Mouse (Mus musculus): ENCODE measurements around the gene Zfp987. TPM values are rescaled to one million over a fixed set of nuclear protein-coding genes. Genes with fewer than 3 reads are reported as not detected.
"Not testable (repeated sequence)": the region's sequence is repeated elsewhere in the genome, so short reads cannot be mapped to it uniquely, and the experiment has no call there.

The Zfp987 gene
- under 1 TPM in 1 of 2 experiments, not detected in 1; 0.20 TPM for total RNA-seq (2021)

- DNase-seq; intact Hi-C loops (cut with DNase I): not testable (repeated sequence)
Observed at GRCm38 (mm10) chr4:146096998-146097397, at the start of gene Zfp987. Gene Zfp987, plus strand, starts transcription at chr4:146097298.

DNA sequence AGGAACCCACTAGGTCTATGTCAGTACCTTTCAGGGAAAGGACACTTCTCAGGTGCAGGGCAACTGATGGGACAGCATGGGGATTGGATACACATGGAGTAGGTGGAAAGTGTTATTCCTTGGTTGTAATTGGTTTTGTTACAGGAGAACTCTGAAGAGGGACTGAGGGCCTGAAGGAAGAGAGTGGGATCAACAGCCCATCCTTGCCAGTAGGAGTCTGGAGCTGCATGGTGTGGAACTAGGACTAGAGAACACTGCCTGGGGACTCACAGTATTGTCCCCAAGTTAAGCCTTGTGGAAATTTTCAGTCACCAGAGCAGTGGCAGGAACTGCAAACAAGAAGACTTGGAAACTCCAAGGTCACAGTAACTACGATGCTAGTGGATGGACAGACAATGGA is 44.6 kb upstream of the Zfp987 start:
- intact Hi-C loops (cut with DNase I); DNase-seq: not testable (repeated sequence)

DNA sequence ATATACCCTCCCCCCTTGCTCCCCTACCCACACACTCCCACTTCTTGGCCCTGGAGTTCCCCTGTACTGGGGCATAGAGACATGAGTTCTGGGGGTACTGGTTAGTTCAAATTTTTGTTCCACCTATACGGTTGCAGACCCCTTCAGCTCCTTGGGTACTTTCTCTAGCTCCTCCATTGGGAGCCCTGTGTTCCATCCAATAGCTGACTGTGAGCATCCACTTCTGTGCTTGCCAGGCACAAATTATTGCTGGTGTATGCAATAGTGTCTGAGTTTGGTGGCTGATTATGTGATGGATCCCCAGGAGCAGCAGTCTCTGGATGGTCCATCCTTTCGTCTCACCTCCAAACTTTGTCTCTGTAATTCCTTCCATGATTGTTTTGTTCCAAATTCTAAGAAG is 43.7 kb upstream of the Zfp987 start:
- not testable (repeated sequence) for DNase-seq

GRCm38 (mm10) chr4:146055335-146055734 is 41.8 kb upstream of the Zfp987 start:
- no peak for DNase-seq
- intact Hi-C loops (cut with DNase I), result no loop called here

More for the DNA sequence above, 43.7 kb upstream of the Zfp987 start:
- intact Hi-C loops (cut with DNase I), result not testable (repeated sequence)

DNA sequence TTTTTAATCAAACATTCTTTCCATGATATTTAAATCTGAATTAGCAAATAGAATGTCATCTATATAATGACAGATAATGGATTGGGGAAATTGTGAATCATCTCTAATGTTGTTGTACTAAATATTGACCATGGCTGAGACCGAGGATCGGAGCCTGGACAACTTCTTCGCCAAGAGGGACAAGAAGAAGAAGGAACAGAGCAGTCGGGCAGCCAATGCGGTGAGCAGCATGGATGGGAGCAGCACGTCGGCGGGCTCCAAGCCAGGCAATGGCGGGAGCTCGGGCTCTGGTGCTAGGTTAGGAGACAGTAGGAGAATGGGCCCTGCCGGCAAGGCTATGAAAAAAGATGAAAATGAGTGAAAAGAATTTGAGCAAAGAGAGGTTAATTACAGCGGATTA is 38.5 kb upstream of the Zfp987 start:
- DNase-seq, result not testable (repeated sequence)

GRCm38 (mm10) chr4:146059078-146059477 is 38.0 kb upstream of the Zfp987 start:
- intact Hi-C loops (cut with DNase I); DNase-seq: not testable (repeated sequence)

More for the DNA sequence above, 38.5 kb upstream of the Zfp987 start:
- intact Hi-C loops (cut with DNase I), result not testable (repeated sequence)

GRCm38 (mm10) chr4:146059974-146060693 is 37.0 kb upstream of the Zfp987 start:
- intact Hi-C loops (cut with DNase I), result not testable (repeated sequence)

DNA sequence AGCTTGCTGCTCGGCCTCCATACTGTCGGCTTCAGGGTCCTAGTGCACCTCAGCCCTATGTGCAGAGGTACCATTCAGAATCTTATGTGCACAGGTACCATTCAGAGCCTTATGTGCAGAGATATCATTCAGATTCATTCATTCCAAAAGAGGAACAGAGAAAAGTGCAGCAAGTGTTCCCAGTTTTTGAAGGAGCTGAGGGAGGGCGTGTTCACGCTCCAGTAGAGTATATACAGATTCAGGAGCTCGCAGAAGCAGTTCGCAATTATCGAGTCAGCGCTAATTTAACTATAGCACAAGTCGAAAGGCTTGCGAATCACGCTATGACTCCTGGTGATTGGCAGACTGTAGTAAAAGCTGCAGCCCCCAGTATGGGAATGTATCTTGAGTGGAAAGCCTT is 36.0 kb upstream of the Zfp987 start:
- DNase-seq; intact Hi-C loops (cut with DNase I): not testable (repeated sequence)

More at GRCm38 (mm10) chr4:146059974-146060693, 37.0 kb upstream of the Zfp987 start:
- DNase-seq, result not testable (repeated sequence)

GRCm38 (mm10) chr4:146062021-146062420 is 35.1 kb upstream of the Zfp987 start:
- intact Hi-C loops (cut with DNase I); DNase-seq: not testable (repeated sequence)

- intact Hi-C loops (cut with DNase I); DNase-seq: not testable (repeated sequence)
Observed at GRCm38 (mm10) chr4:146063001-146063400, 34.1 kb upstream of the Zfp987 start.

DNA sequence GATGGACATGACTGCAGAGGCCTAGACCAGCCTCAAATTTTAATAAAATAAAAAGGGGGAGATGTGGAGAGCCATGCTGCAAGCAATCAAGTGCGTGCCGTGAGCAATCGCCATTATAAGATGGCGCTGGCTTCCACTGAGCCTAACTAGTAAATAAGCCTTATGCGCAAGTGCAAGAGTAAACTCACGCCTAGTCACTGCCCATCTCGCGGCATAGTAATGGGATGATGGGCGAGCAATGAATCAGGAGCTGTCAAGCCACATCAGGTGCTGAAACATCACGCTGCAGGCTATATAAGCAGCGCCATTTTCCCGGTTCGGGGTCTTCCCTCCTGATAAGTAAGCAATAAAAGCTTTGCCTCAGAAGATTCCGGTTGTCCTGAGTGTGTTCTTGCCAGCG is 33.5 kb upstream of the Zfp987 start:
- DNase-seq; intact Hi-C loops (cut with DNase I): not testable (repeated sequence)

DNA sequence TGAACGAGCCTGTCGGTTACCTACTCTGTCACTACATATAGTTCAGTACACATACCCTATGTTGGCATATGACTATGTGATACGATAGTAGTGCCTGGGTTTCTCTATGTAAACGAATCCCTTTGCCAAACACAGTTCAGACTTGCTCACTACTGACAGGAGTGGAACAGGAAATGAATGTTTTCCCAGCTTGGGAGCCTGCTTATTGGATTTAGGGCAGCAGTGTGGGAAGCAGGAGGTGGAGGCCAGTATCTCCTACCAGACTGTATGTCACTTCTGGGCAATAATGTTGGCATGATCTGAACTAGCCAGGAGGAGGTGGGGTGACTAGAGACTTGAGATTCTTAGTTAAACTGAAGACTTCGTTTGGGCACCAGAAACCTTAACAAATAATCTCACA is 32.3 kb upstream of the Zfp987 start:
- intact Hi-C loops (cut with DNase I); DNase-seq: not testable (repeated sequence)

DNA sequence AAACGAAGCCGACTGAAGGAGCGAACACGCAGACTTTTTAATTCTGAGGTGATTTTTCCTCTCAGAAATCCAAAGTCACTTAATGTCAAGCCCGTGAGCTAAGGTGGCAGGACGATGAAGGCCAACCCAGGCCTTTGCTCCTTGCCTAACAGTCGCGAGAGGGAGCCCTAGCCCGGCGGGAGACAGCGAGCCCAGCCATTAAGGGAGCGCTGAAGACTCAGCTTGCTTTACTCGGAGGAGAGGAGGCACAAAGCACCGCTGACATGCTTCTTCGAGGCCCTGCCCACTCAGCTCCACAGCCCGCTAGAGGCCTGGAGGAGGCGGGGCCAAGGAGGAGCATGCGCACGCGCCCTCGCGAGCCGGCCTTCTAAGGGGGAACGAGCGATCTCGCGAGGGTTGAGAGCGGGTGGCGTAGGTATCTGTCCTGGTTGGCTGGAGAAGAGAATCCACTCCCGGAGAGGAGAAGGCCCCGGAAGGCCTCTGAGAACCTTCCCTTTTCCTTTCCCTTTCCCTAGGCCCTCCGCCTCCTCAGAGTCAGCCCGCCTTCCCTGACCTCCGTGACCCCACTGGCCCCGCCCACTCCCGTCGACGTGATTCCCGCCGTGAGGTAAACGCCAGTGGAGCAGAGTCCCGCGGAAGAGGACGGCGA is 30.0 kb upstream of the Zfp987 start:
- intact Hi-C loops (cut with DNase I); DNase-seq: not testable (repeated sequence)

DNA sequence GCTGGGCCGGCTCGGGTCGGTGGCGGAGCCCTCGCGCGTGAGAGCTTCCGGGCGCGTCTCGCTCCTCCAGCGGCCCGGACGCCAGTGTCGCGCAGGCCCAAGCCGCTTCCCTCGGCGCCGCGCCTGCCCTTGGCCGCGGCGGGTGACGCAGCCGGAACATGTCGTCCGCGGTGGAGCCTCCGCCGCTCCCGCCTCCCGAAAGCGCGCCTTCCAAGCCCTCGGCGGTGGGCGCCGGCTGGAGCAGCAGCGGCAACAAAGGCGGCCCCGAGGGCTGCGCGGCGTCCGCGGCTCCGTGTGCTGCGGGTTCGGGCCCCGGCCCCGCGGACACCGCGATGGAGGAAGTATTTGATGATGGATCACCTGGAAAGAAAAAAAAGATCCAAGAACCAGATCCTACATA is 29.5 kb upstream of the Zfp987 start:
- DNase-seq; intact Hi-C loops (cut with DNase I): not testable (repeated sequence)

- intact Hi-C loops (cut with DNase I); DNase-seq: not testable (repeated sequence)
Observed at GRCm38 (mm10) chr4:146073264-146073663, 23.8 kb upstream of the Zfp987 start.

- intact Hi-C loops (cut with DNase I); DNase-seq: not testable (repeated sequence)
Observed at GRCm38 (mm10) chr4:146101448-146101847, 4.3 kb downstream of the Zfp987 start.

DNA sequence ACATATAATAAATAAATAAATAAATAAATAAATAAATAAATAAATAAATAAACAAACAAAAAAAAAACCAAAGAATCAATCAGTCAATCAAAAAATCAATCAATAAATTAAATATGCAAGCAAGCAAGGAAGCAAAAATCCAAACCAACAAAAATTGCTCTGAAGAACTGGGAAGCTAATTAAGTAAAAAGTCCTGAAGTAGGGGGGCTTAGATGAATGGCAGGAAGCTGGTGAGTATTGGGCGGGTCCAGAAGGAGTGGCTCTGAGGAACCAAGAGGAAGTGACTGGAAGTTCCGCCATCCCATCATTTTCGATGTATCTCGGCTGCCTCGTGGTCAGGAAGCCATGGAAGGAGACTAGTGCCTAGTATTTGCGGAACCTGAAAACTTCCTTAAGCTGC is 59.4 kb downstream of the Zfp987 start, which contains the start of gene Zfp600:
Gene Zfp600, plus strand, starts transcription at position 301 of the 400 bp plus-strand sequence.
- DNase-seq; intact Hi-C loops (cut with DNase I): not testable (repeated sequence)

GRCm38 (mm10) chr4:146162893-146163292 is 65.8 kb downstream of the Zfp987 start:
- intact Hi-C loops (cut with DNase I), result not testable (repeated sequence)

GRCm38 (mm10) chr4:146167202-146167832 is 70.2 kb downstream of the Zfp987 start:
- DNase-seq; intact Hi-C loops (cut with DNase I): not testable (repeated sequence)

More at GRCm38 (mm10) chr4:146162893-146163292, 65.8 kb downstream of the Zfp987 start:
- not testable (repeated sequence) for DNase-seq

GRCm38 (mm10) chr4:146167879-146168532 is 70.9 kb downstream of the Zfp987 start:
- DNase-seq; intact Hi-C loops (cut with DNase I): not testable (repeated sequence)

Measured in left cerebral cortex, postnatal 4 days (tissue).